Mouse (Mus musculus): Measurements from ENCODE around the gene Rab1b.

The Rab1b gene

GRCm38 (mm10) chr19:5051031-5051430 is 55.8 kb downstream of the Rab1b start:
- no peak for DNase-seq (ENCODE audit: low read depth)

- no peak for DNase-seq (ENCODE audit: low read depth)
Observed at GRCm38 (mm10) chr19:5050047-5050905, 56.6 kb downstream of the Rab1b start, which contains the start of gene Rin1. Gene Rin1, plus strand, starts transcription at chr19:5050481.

GRCm38 (mm10) chr19:5049325-5049724 is 57.5 kb downstream of the Rab1b start:
- no peak for DNase-seq (ENCODE audit: low read depth)
